Mouse (Mus musculus) cortical plate, adult 2 months (tissue): ENCODE measurements around the gene Kcnh3. TPM values are rescaled to one million over a fixed set of nuclear protein-coding genes. Genes with fewer than 3 reads are reported as not detected.

ENCODE experiments used
- H3K27ac ChIP-seq: fragments of 200-500 bp; 2 replicates; pipeline ENCODE4 v1.5.1; 2012; ENCODE audit warnings: low read length, control low read depth, inconsistent platforms; ENCODE audit not compliant: insufficient read depth
- H3K4me1 ChIP-seq: fragments of 200-500 bp; 2 replicates; pipeline ENCODE4 v1.6.1; 2011; ENCODE audit warnings: low read length; ENCODE audit not compliant: control insufficient read depth, insufficient read depth
- H3K4me3 ChIP-seq: fragments of 200-500 bp; 2 replicates; pipeline ENCODE4 v1.5.1; 2011; ENCODE audit warnings: mild to moderate bottlenecking, low read length, control low read depth; ENCODE audit not compliant: insufficient read depth
- CTCF ChIP-seq: fragments of 200-500 bp; IDR thresholded peaks from 2 replicates; pipeline ENCODE4 v1.5.1; 2011; ENCODE audit warnings: mild to moderate bottlenecking, control low read depth, low read length; ENCODE audit not compliant: insufficient read depth; ENCODE audit errors: extremely low read depth
- POLR2A ChIP-seq: fragments of 200-500 bp; IDR thresholded peaks from 2 replicates; pipeline ENCODE4 v1.6.1; 2011; ENCODE audit warnings: mild to moderate bottlenecking, low read length, control low read depth; ENCODE audit not compliant: insufficient read depth; ENCODE audit errors: extremely low read depth
- polyA plus RNA-seq: library from polyadenylated mRNA; depleted of rRNA; stranded (reverse); fragments of >200 nt; gene quantifications from 2 replicates; pipeline ENCODE4 v1.2.3, GENCODE M21; 2012

The Kcnh3 gene
- polyA plus RNA-seq, 1 experiment: 180 TPM

DNA sequence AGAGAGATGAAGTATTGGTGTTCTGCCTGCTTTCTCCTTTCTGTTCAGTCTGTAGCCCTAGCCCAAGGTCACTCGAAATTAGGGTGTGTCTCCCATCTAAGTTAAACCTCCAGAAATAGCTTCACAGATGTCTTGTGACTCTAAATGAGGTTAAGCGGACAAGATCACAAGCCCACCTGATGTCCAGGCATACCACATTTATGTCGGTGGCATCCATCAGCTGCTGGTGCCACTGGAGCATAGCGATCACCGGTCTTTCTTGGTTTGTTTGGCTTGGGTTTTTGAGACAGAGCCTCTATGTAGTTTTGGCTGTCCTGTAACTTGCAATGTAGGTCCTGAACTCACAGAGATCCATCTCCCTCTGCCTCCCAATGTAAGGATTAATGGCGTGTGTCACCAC, 29.1 kb downstream of the Kcnh3 start:
- no peak overlapping the region for H3K27ac ChIP-seq
- no peak overlapping the region for H3K4me3 ChIP-seq

DNA sequence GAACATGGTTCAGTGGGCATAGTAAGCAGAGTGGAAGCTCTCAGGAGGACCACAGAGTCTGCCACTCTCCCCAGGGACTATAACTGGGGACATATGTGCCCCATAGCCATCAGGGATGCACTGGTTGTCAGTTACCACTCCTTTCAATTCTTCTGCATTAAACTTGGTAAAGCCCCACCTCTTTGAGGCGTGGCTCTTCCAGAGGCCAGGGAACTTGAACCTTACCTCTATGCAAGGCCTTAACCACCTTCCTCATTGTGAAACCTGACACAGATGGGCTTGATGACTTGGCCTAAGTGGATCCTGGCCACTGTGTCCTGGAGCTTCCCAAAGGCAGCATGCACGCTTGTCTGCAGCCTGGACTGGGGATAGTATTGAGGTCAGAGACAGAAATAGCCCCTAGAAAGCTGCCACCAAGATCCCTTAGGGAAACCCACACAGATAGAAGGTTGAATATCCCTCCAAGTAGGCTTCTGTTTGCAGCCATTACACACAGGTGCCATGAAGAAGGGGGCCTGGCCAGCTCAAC, 29.9 kb downstream of the Kcnh3 start:
- H3K4me3 ChIP-seq: no peak overlapping the region
- TF ChIP-seq CTCF (no peak), POLR2A (no peak)
- H3K4me1 ChIP-seq: peaks cover 6% of the 10 kb centered on the region
- no peak overlapping the region for H3K27ac ChIP-seq

More for the DNA sequence above, 29.1 kb downstream of the Kcnh3 start:
- H3K4me1 ChIP-seq: peaks cover 6% of the 10 kb centered on the region
- no peak for TF ChIP-seq POLR2A
- no peak for TF ChIP-seq CTCF

DNA sequence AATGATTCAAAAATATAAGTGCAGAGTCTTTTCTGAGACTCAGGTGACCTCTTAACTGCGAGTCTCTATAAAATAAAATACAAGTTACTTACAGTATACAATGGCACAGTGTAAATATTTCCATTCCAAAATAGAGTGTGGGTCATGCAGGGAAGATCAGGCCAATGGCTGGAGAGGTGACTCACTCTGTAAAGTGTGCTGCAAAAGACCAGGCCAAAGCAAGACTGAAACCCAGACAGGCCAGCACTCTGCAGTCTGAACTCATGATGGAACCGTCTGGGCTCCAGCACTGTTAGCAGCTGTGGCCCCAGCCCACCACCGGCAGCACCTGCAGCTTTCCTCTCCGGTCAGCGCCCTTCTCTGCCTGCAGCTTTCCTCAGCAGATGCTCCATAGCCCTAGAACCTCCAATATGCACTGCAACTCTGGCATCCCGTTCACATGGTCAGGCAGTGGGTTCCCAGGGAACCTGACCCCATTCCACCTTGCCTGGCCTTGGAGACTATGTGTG, 30.6 kb downstream of the Kcnh3 start:
- TF ChIP-seq POLR2A (no peak), CTCF (no peak)
- no peak overlapping the region for H3K27ac ChIP-seq
- H3K4me3 ChIP-seq: no peak overlapping the region
- H3K4me1 ChIP-seq: peaks cover 5% of the 10 kb centered on the region; the same call in 1 of the 2 replicates

DNA sequence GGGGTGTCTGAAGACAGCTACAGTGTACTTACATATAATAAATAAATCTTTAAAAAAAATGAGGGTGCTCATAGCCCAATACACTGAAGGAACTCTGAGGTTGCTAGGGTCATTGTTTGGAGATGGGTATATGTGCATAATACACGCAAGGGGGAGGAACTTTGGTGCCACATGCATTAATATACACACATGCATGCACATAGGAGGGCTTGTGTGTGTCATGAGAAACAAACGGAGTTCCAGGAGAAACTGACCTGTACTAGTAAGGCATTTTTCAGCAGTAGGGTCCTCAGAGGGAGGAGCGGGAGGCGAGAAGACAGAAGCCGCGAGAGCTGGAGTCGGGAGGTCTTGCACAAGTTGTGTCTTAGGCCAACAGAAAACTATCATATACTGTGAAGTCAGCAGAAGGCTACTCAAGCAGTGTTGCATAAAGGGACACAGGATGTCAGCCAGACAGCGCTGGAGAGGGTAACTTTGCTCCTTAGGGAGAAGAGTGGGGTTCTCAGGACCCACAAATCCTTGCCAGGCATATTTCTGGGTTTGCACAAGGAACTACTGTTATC, 34.6 kb downstream of the Kcnh3 start:
- Histone ChIP-seq H3K4me1 (peaks cover 6% of the 10 kb centered on the region; the same call in 1 of the 2 replicates), H3K4me3 (peak overlapping the region; percentile 22), H3K27ac (no peak overlapping the region)
- TF ChIP-seq POLR2A: no peak
- no peak for TF ChIP-seq CTCF

DNA sequence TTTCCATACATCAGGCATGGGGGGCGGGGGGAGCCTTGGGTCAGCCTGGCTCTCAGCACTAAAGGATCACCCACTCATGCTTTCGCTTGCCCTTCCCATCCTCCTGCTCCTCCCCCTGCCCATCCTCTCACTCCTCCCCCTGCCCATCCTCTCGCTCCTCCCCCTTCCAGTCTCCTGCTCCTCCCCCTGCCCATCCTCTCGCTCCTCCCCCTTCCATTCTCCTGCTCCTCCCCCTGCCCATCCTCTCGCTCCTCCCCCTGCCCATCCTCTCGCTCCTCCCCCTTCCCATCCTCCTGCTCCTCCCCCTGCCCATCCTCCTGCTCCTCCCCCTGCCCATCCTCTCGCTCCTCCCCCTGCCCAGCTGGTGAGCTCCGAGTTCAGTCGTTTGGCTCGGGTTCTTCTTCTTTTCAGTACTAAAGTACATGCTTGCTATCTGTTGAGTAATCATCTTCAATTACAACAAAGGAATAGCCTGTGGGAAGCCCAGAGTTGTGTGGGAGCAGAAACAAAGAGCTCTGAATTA, 35.1 kb downstream of the Kcnh3 start:
- TF ChIP-seq CTCF (no peak), POLR2A (no peak)
- Histone ChIP-seq H3K4me3 (peak overlapping the region; percentile 22), H3K27ac (no peak overlapping the region), H3K4me1 (peaks cover 6% of the 10 kb centered on the region; the same call in 1 of the 2 replicates)

DNA sequence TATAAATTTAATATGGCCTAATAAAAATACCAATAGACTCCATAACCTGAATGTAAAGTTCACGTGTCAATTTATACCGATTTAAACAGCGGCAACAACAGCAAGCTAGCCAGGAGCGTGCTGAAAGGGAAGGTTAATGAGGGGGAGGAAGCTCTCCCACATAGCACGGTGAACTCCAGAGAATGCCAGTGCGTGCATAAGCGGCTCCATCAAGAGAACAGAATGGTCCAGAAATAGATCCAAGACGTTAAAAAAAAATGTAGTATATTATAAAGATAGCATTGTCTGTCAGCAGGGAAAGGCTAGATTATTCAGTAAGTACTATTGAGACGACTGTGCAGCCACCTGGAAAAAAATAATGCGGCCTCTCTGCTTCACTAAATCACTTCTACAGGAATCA, 38.0 kb downstream of the Kcnh3 start:
- TF ChIP-seq CTCF (no peak), POLR2A (no peak)
- no peak overlapping the region for H3K27ac ChIP-seq

DNA sequence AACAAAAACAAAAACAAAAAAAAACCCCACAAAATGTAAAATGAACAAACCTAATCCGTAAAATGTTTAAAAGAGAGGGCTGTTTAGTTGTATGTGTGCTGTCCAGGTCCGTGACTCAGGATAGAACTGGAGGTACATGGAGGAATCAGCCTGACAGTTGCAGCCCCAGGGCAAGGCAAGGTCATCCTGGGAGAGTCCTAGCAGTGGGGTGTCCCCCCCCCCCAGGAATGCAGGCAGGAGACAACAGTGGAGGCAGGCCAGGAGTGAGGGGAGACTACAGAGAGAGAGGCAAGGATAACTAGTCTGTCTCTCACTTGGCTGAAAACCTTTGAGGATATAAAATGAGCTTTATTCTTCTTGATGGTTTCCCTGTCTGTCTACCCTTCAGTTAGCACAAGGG, 39.7 kb downstream of the Kcnh3 start:
- TF ChIP-seq POLR2A (no peak), CTCF (no peak)
- Histone ChIP-seq H3K27ac (no peak overlapping the region), H3K4me1 (peaks cover 6% of the 10 kb centered on the region; the same call in 1 of the 2 replicates), H3K4me3 (no peak overlapping the region)

More for the DNA sequence above, 38.0 kb downstream of the Kcnh3 start:
- peaks cover 6% of the 10 kb centered on the region; the same call in 1 of the 2 replicates for H3K4me1 ChIP-seq
- H3K4me3 ChIP-seq: no peak overlapping the region

DNA sequence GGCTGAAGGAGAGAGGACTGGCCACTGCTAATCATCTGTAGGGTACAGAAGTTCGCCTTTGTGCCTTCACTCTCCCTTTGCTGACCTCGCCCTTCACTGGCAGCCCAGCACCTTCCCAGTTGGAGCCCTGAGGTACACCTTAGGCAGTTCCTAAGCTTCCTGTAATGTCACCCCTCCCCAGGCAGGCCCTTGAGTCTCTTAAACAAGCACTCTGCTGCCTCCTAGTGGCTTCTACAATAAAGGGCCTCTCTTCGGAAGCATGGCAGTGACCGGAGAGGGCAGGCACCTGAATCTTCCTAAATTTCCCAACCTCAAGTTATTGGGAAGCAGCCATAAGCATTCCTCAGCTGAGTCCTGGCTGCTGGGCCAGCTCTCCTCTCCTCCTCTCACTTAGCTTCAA, 41.0 kb downstream of the Kcnh3 start:
- H3K4me3 ChIP-seq: no peak overlapping the region
- H3K27ac ChIP-seq: no peak overlapping the region
- H3K4me1 ChIP-seq: no peaks in the 10 kb centered on the region
- TF ChIP-seq CTCF (peak; percentile 83), POLR2A (no peak)

DNA sequence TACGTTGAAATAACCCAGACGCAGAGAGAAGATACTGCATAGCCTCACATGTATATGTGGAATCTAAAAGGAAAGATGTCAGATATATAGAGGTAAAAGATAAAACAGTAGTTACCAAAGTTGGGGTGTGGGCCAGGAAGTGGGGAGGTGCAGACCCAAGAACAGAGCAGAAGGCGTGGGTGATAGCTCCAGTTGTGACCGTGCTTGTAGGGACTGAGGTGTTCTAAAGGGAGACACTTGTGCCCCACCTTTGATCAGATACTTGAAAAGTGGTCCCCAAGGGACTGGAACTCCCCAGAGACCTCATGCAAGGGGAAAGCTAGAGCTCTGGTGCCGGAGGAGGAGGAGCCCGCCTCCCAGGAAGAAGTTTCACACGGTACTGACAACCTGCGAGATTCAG, 51.4 kb downstream of the Kcnh3 start:
- Histone ChIP-seq H3K4me1 (no peaks in the 10 kb centered on the region), H3K4me3 (no peak overlapping the region), H3K27ac (no peak overlapping the region)
- TF ChIP-seq POLR2A (no peak), CTCF (no peak)

DNA sequence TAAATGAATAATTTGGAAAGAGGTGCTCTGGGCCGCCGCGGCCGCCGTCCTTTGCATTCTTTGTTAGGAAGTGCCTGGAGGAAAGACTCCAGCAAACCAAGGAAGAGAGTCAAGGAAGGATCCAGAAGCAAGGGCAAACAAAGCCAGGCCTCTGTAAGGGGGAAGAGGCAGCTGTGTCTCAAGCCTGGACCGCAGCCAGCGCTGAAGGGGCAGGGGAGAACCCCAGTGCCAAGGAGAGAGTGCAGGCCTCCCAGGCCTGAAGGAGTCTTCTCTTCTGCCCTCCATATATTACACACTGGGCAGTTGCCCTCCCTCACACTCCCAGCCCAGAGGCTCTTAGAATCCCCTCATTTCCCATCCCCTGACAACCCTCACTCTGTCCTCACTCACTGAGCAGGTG, 53.6 kb downstream of the Kcnh3 start:
- H3K4me1 ChIP-seq: no peaks in the 10 kb centered on the region
- H3K4me3 ChIP-seq: no peak overlapping the region
- no peak overlapping the region for H3K27ac ChIP-seq
- TF ChIP-seq POLR2A (no peak), CTCF (no peak)
